Mouse (Mus musculus) thymus, adult 2 months (tissue): Measurements from ENCODE around the gene Drc1. TPM values are rescaled to one million over a fixed set of nuclear protein-coding genes. Genes with fewer than 3 reads are reported as not detected.

ENCODE experiments used
- DNase-seq: peaks from one replicate; pipeline ENCODE4 v3.0.0; 2021
- H3K27ac ChIP-seq: fragments of 200-500 bp; 2 replicates; pipeline ENCODE4 v1.5.1; 2012; ENCODE audit warnings: low read length, control low read depth; ENCODE audit not compliant: control insufficient read depth, insufficient read depth
- H3K27me3 ChIP-seq: fragments of 200-500 bp; 2 replicates; pipeline ENCODE4 v1.6.1; 2012; ENCODE audit warnings: mild to moderate bottlenecking, low read length, moderate library complexity, mixed read lengths; ENCODE audit not compliant: control insufficient read depth, insufficient read depth
- H3K36me3 ChIP-seq: fragments of 200-500 bp; 2 replicates; pipeline ENCODE4 v1.6.1; 2012; ENCODE audit warnings: mild to moderate bottlenecking, low read length, moderate library complexity; ENCODE audit not compliant: control insufficient read depth, insufficient read depth
- H3K4me1 ChIP-seq: fragments of 200-500 bp; replicated peaks from 2 replicates; pipeline ENCODE4 v1.6.1; 2012; ENCODE audit warnings: low read length; ENCODE audit not compliant: control insufficient read depth, insufficient read depth
- H3K4me3 ChIP-seq: fragments of 200-500 bp; 2 replicates; pipeline ENCODE4 v1.5.1; 2012; ENCODE audit warnings: mild to moderate bottlenecking, low read length, control low read depth, moderate library complexity; ENCODE audit not compliant: control insufficient read depth, insufficient read depth
- CTCF ChIP-seq: fragments of 200-500 bp; IDR thresholded peaks from 2 replicates; pipeline ENCODE4 v1.5.1; 2012; ENCODE audit warnings: mild to moderate bottlenecking, control low read depth, low read length, moderate library complexity, borderline replicate concordance; ENCODE audit not compliant: control insufficient read depth, poor library complexity, insufficient read depth; ENCODE audit errors: extremely low read depth
- POLR2A ChIP-seq: fragments of 200-500 bp; IDR thresholded peaks from 2 replicates; pipeline ENCODE4 v1.6.1; 2012; ENCODE audit warnings: mild to moderate bottlenecking, low read length, control low read depth, moderate library complexity; ENCODE audit not compliant: control insufficient read depth, poor library complexity, insufficient read depth; ENCODE audit errors: extremely low read depth
- WGBS: fragments of 180-500 bp; shearing (Covaris S2); methylation state at CpG from one replicate; pipeline ENCODE4 v1.1.7; 2018; 5-methylcytosine and 5-hydroxymethylcytosine counted together
- polyA plus RNA-seq: library from polyadenylated mRNA; depleted of rRNA; stranded (reverse); fragments of >200 nt; gene quantifications from 2 replicates; pipeline ENCODE4 v1.2.3, GENCODE M21; 2012; rRNA removed

The Drc1 gene
- polyA plus RNA-seq, 1 experiment: 1.4 TPM

GRCm38 (mm10) chr5:30400521-30400920 is 119.3 kb downstream of the Drc1 start:
- 88% methylated on average over 5 of the region's 5 CpGs for WGBS
- Histone ChIP-seq H3K36me3 (no peaks in the 10 kb centered on the region), H3K27ac (no peak overlapping the region), H3K27me3 (no peaks in the 10 kb centered on the region), H3K4me1 (no peaks in the 10 kb centered on the region), H3K4me3 (no peak overlapping the region)
- no peak for DNase-seq
- TF ChIP-seq POLR2A (no peak), CTCF (no peak)

- no peak overlapping the region for H3K27ac ChIP-seq
- WGBS: 78% methylated on average over 8 of the region's 8 CpGs
- DNase-seq: no peak
- TF ChIP-seq POLR2A (no peak), CTCF (no peak)
- H3K27me3 ChIP-seq: no peaks in the 10 kb centered on the region
- H3K36me3 ChIP-seq: no peaks in the 10 kb centered on the region
- no peak overlapping the region for H3K4me3 ChIP-seq
- H3K4me1 ChIP-seq: no peaks in the 10 kb centered on the region
Observed at GRCm38 (mm10) chr5:30401165-30401564, 120.0 kb downstream of the Drc1 start.

- no peaks in the 10 kb centered on the region for H3K27me3 ChIP-seq
- no peak overlapping the region for H3K4me3 ChIP-seq
- no peaks in the 10 kb centered on the region for H3K36me3 ChIP-seq
- no peak for TF ChIP-seq POLR2A
- TF ChIP-seq CTCF: no peak
- no peak overlapping the region for H3K27ac ChIP-seq
- H3K4me1 ChIP-seq: no peaks in the 10 kb centered on the region
- WGBS: 52% methylated on average over 9 of the region's 9 CpGs
- DNase-seq: no peak
Observed at GRCm38 (mm10) chr5:30406876-30407275, 125.7 kb downstream of the Drc1 start.

GRCm38 (mm10) chr5:30411524-30411923 is 130.3 kb downstream of the Drc1 start:
- Histone ChIP-seq H3K4me1 (no peaks in the 10 kb centered on the region), H3K27ac (no peak overlapping the region), H3K4me3 (no peak overlapping the region), H3K36me3 (no peaks in the 10 kb centered on the region), H3K27me3 (no peaks in the 10 kb centered on the region)
- 94% methylated on average over 10 of the region's 10 CpGs for WGBS
- no peak for DNase-seq
- TF ChIP-seq POLR2A (no peak), CTCF (no peak)

GRCm38 (mm10) chr5:30415381-30415780 is 134.2 kb downstream of the Drc1 start:
- Histone ChIP-seq H3K36me3 (no peaks in the 10 kb centered on the region), H3K27me3 (no peaks in the 10 kb centered on the region), H3K4me1 (no peaks in the 10 kb centered on the region), H3K27ac (no peak overlapping the region), H3K4me3 (no peak overlapping the region)
- DNase-seq: no peak
- no peak for TF ChIP-seq CTCF
- no peak for TF ChIP-seq POLR2A
- WGBS: 49% methylated on average over 2 of the region's 2 CpGs

GRCm38 (mm10) chr5:30415876-30416275 is 134.7 kb downstream of the Drc1 start:
- DNase-seq: no peak
- no peak overlapping the region for H3K27ac ChIP-seq
- 83% methylated on average over 4 of the region's 4 CpGs for WGBS
- no peak overlapping the region for H3K4me3 ChIP-seq
- TF ChIP-seq POLR2A (no peak), CTCF (no peak)
- H3K27me3 ChIP-seq: no peaks in the 10 kb centered on the region
- H3K36me3 ChIP-seq: no peaks in the 10 kb centered on the region
- H3K4me1 ChIP-seq: no peaks in the 10 kb centered on the region

Other genes with a start within 250 kb of the Drc1 start
- 130 and 174 TPM in 2 replicates for gene Tyms, start 207.8 kb upstream of the Drc1 start, polyA plus RNA-seq
- gene Garem2, start 176.2 kb upstream of the Drc1 start, polyA plus RNA-seq: 0.09 and 0.13 TPM in 2 replicates
- not detected in 2 replicates for gene 3110082J24Rik, start 175.3 kb upstream of the Drc1 start, polyA plus RNA-seq
- 73.8 and 80.5 TPM in 2 replicates for gene Hadha, start 126.2 kb upstream of the Drc1 start, polyA plus RNA-seq
- 111 and 140 TPM in 2 replicates for gene Hadhb, start 126.1 kb upstream of the Drc1 start, polyA plus RNA-seq
- gene Adgrf3, start 75.7 kb upstream of the Drc1 start, polyA plus RNA-seq: 0.30 and 0.31 TPM in 2 replicates
- gene Selenoi, start 48.8 kb upstream of the Drc1 start, polyA plus RNA-seq: 32.2 and 33.4 TPM in 2 replicates
- gene Otof, start 180.5 kb downstream of the Drc1 start, polyA plus RNA-seq: 0.92 and 0.94 TPM in 2 replicates
- 0.51 and 0.60 TPM in 2 replicates for gene 1700001C02Rik, start 184.7 kb downstream of the Drc1 start, polyA plus RNA-seq